Mouse (Mus musculus): Measurements from ENCODE around the gene Abi2. TPM values are rescaled to one million over a fixed set of nuclear protein-coding genes. Genes with fewer than 3 reads are reported as not detected.

Abi2 gene
- polyA plus RNA-seq, 1 experiment from 2014 or later, result 16.3 TPM

DNA sequence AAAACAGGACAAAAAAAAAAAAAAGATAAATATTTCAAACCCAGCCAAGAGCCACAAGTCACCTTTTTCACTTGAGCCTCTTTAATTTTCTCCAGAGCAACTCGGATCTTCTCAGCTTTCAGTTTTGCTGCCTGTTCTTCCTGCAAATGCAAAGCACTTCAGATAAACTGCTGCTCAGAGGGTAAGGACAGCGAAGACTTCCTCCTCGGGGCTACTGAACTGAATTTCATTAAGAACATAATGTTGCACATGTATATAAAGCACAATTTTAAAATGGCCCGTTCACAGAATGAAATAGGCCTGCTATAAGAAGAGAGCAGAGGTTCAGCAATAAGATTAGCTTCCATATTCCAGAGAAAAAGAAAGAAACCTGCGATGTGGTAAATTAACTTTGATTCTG, 94.0 kb downstream of the Abi2 start:
- no peak for ATAC-seq (ENCODE audit: insufficient read depth, low FRiP score)
- Histone ChIP-seq H3K4me1 (ENCODE audit: control insufficient read depth, insufficient read depth, low read length) (no peaks in the 10 kb centered on the region), H3K4me2 (ENCODE audit: low read depth, low read length) (no peak overlapping the region), H3K9ac (ENCODE audit: low read length) (no peak overlapping the region), H3K36me3 (ENCODE audit: control insufficient read depth, insufficient read depth, low read length) (peaks cover 3% of the 10 kb centered on the region; the same call in 1 of the 2 replicates), H3K27ac (ENCODE audit: low read length) (no peak overlapping the region), H3K4me3 (replicated peaks; ENCODE audit: low read length) (no peak overlapping the region), H3K27me3 (ENCODE audit: control insufficient read depth, insufficient read depth, low read length) (no peaks in the 10 kb centered on the region), H3K9me3 (replicated peaks; ENCODE audit: control insufficient read depth, low read length) (no peaks in the 10 kb centered on the region)
- WGBS, result 69% methylated on average over 5 of the region's 5 CpGs

DNA sequence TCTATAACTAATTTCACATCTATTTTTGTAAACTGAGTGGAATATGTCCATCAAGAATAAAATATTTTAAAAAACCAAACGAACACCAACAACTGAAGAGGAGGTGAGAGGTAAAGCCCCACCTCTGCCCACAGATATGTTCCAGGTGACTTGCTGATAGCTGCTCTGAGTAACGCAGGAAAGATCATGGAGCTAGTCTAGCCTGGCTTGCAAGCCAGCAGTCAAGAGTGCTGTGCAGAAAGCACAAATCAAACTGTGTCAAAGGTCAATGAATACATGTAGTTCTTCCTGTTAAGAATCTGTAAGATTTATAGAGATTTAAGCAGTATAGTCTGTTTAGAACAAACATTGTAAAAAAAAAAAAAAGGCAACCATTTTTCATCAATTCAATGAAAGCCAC, 101.2 kb downstream of the Abi2 start:
- 47% methylated on average over 2 of the region's 2 CpGs for WGBS
- ATAC-seq (ENCODE audit: insufficient read depth, low FRiP score), result no peak
- no peak overlapping the region for H3K4me2 ChIP-seq (ENCODE audit: low read depth, low read length)
- H3K4me1 ChIP-seq (ENCODE audit: control insufficient read depth, insufficient read depth, low read length), result 0 out of 2 replicates have a peak, but pooled peaks cover 3% of the 10 kb centered on the region
- H3K9me3 ChIP-seq (replicated peaks; ENCODE audit: control insufficient read depth, low read length), result no peaks in the 10 kb centered on the region
- H3K27ac ChIP-seq (ENCODE audit: low read length), result no peak overlapping the region
- H3K27me3 ChIP-seq (ENCODE audit: control insufficient read depth, insufficient read depth, low read length), result no peaks in the 10 kb centered on the region
- no peak overlapping the region for H3K4me3 ChIP-seq (replicated peaks; ENCODE audit: low read length)
- H3K9ac ChIP-seq (ENCODE audit: low read length), result no peak overlapping the region
- no peaks in the 10 kb centered on the region for H3K36me3 ChIP-seq (ENCODE audit: control insufficient read depth, insufficient read depth, low read length)

DNA sequence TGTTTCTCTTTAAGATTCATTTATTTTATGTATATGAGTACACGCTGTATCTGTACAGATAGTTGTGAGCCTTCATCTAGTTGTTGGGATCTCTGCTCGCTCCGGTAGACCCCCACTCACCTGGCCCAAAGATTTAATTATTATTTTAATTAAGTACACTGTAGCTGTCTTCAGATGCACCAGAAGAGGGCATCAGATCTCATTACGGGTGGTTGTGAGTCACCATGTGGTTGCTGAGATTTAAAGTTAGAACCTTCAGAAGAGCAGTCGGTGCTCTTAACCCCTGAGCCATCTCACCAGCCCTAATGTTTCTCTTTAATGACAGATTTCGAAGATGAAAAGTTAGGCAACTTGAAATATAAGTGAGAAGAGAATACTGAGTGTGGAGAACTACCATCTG, 120.7 kb downstream of the Abi2 start:
- 88% methylated on average over 6 of the region's 6 CpGs for WGBS
- H3K36me3 ChIP-seq (ENCODE audit: control insufficient read depth, insufficient read depth, low read length), result peaks cover 12% of the 10 kb centered on the region; the same call in 1 of the 2 replicates
- no peak overlapping the region for H3K9ac ChIP-seq (ENCODE audit: low read length)

DNA sequence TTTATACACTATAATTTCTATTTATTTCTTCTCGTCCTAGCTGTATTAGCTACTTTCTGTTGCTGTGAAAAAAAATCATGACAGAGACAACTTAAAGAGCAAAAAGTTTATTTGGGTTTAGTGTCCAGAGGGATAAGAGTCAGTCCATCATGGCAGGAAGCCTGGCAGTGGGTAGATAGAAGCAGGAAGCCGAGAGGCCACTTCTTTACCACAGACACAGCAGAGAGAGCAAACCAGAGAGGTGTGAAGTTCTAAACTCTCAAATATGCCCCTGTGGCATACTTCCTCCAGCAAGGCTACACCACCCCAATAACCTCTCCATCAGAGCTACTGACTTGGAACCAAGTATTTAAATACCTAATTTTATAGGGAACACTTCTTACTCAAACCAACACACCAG, 121.2 kb downstream of the Abi2 start:
- Histone ChIP-seq H3K9me3 (replicated peaks; ENCODE audit: control insufficient read depth, low read length) (no peaks in the 10 kb centered on the region), H3K4me3 (replicated peaks; ENCODE audit: low read length) (no peak overlapping the region), H3K36me3 (ENCODE audit: control insufficient read depth, insufficient read depth, low read length) (peaks cover 12% of the 10 kb centered on the region; the same call in 1 of the 2 replicates), H3K27me3 (ENCODE audit: control insufficient read depth, insufficient read depth, low read length) (no peaks in the 10 kb centered on the region), H3K9ac (ENCODE audit: low read length) (no peak overlapping the region), H3K27ac (ENCODE audit: low read length) (no peak overlapping the region), H3K4me2 (ENCODE audit: low read depth, low read length) (no peak overlapping the region), H3K4me1 (ENCODE audit: control insufficient read depth, insufficient read depth, low read length) (no peaks in the 10 kb centered on the region)
- ATAC-seq (ENCODE audit: insufficient read depth, low FRiP score), result no peak
- 83% methylated on average over 2 of the region's 2 CpGs for WGBS

More for the DNA sequence above, 120.7 kb downstream of the Abi2 start:
- ATAC-seq (ENCODE audit: insufficient read depth, low FRiP score), result no peak
- Histone ChIP-seq H3K4me1 (ENCODE audit: control insufficient read depth, insufficient read depth, low read length) (no peaks in the 10 kb centered on the region), H3K4me2 (ENCODE audit: low read depth, low read length) (no peak overlapping the region), H3K27me3 (ENCODE audit: control insufficient read depth, insufficient read depth, low read length) (no peaks in the 10 kb centered on the region), H3K27ac (ENCODE audit: low read length) (no peak overlapping the region), H3K4me3 (replicated peaks; ENCODE audit: low read length) (no peak overlapping the region), H3K9me3 (replicated peaks; ENCODE audit: control insufficient read depth, low read length) (no peaks in the 10 kb centered on the region)

Other genes starting within 250 kb of the Abi2 start
- gene Nbeal1, start 229.0 kb upstream of the Abi2 start, polyA plus RNA-seq (2015; fragmentation: Nextera tagmentation; extraction: Ambion mirVana), result 7.1 and 7.8 TPM in 2 replicates
- gene Cyp20a1, start 66.3 kb upstream of the Abi2 start, polyA plus RNA-seq (2015; fragmentation: Nextera tagmentation; extraction: Ambion mirVana), result 22.2 and 24.1 TPM in 2 replicates
- gene Raph1, start 157.5 kb downstream of the Abi2 start, polyA plus RNA-seq (2015; fragmentation: Nextera tagmentation; extraction: Ambion mirVana), result 24.1 and 26.5 TPM in 2 replicates

Data from stomach, embryonic 16.5 days (tissue).